Mouse (Mus musculus) retina, adult 2 months (tissue): ENCODE results near the gene Atxn1.

Experiments
- DNase-seq: peaks from one replicate; pipeline ENCODE4 v3.0.0-alpha.2; 2012; ENCODE audit warnings: low read depth, low spot score

Gene Atxn1

DNA sequence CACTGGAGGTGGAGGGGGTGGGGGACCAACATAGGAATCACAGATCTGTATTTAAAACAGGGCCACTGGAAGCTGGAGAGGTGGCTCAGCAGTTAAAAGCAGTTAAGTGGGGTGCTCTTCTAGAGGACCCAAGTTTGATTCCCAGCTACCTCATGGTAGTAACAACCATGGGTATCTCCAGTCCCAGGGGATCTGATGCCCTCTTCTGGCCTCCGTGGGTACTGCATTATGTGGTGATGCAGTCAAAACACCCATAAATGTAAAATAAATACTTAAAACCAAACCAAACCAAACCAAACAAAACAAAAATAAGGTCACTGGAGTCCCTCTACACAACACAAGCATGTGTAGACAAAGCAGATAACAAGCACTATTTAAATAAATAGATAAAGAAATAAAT is 32.9 kb downstream of the Atxn1 start:
- DNase-seq = no peak

DNA sequence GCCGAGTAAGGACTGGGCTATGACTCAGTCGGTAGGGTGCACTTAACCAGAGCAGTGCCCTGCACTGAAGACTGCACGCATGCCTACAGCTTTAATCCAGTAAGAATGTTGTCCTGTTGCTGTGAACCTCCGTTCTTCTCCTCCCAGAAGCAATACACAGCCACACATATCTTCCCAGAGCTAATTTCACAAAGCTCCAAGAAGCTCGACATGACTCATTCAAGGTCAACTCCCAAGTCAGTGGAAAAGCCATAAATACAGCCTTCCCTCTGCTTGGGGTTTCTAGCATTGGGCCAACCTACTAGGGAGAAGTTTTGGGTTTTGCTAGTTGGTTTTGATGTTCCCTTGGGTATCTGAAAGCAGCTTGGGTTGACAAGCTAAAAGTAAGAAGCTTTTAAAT is 33.6 kb downstream of the Atxn1 start:
- no peak for DNase-seq

DNA sequence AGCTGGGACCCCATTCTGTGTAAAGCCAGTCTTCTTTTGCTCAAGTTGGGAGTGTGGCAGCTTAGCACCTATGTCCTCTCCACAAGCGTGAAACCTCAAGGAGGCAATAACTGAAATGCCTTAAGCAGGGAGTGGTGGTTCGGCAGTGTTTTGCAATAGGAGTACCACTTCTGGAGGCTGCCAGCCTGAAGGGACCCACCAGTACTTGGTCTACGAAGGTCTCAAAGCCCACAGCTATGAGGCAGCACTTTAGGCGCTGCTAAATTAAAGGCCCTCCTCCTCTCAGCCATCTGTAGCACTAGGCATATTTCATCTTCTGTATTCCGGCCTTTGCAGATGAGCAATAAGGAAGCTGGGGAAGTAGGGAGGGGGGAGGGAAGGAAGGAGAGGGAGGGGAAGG is 35.1 kb downstream of the Atxn1 start:
- DNase-seq = no peak

DNA sequence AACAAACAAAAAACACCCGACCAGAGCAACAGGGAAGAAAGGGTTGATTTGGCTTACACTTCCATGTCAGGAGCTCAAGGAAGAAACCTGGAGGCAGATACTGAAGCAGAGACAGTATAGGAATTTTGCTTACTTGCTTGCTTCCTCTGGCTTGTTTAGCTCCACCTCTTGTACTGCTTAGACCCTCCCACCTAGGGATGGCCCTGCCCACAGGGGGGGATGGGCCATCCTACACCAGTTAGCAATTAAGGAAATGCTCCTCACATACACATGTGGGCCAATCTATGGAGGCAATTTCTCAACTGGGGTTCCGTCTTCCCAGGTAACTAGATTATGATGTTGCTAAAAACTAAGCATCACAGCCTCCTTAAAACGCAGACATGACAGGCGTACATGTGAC is 39.5 kb downstream of the Atxn1 start:
- no peak for DNase-seq

DNA sequence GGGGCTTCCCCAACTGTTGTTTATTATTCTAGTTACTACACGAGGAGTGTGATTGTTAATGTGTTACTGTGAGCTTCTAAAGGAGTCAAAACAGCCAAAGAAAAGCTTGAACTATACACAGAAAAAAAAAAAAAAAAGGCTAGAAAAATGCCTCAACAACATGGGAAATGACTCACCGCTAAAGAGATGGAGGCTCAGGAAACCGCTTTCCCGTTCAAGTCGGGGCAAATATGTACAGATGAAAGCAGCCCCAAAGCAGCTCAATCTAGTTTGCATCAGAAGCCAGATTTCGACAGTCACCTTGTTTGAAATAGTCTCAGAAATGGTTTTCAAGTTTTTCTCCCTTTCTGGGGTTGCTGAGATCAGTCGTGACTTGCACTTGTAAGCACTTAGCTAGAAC is 40.3 kb downstream of the Atxn1 start:
- no peak for DNase-seq

DNA sequence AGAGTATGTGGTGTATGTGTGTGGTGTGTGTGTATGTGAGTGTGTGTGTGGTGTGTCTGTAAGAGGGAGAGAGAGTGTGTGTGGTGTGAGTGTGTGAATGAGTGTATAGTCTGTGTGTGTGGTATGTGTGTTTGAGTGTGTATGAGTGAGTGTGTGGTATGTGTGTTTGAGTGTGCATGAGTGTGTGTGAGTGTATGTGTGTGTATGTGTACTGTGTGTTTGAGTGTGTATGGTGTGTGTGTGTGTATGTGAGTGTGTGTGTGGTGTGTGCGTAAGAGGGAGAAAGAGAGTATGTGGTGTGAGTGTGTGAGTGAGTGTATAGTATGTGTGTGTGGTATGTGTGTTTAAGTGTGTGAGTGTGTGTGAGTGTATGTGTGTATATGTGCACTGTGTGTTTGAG is 41.7 kb downstream of the Atxn1 start:
- DNase-seq = no peak

DNA sequence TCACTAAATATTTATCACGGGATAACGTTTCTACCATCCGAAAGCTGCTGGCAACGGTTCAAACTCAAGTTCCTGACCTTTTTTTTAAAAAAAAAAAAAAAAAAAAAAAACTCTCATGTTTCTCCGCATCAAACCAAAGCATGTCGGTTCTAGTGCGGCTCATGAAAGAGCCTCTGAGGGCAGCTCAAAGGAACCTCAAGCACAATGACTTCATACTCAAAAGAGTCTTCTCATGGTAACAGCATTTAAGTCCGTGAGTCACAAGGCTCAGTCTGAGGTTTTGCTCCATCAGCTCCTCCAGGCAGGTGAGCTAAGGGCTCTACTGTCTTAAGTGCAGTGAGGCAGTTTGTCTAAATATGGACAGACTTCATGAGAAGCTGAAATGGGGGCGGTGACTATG is 42.3 kb downstream of the Atxn1 start:
- no peak for DNase-seq

DNA sequence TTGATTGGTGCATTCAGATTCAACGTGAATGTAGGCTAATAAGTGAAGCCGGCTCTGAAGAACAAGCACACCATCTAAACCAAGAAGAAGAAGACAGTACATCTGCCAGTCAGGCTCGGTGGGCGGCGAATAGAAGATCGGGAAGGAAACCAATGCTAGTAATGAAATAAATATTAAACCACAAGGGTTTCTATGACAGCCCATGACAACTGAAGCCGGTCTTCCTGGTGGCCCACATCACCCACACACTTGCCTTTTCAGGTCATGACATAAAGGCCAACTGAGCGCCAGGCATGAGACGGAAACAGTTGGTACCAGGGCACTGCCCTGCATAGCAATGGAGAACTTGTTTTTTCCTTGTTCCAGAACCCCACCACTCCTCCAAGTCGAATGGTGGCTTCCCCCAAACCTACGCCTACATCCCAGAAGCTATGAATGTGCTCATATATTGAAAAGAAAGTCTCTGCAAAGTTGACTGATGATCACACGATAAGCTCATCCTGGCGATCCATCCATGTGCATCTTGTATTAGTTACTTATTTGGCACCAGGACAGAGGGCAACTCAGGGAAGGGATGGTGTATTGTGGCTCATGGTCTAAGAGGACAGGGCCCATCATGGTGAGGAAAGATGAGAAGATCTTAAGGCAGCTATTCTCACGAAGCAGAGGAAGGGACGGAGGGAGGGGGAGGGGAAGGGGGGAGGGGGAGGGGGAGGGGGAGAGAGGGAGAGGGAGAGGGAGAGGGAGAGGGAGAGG is 45.7 kb downstream of the Atxn1 start:
- no peak for DNase-seq

DNA sequence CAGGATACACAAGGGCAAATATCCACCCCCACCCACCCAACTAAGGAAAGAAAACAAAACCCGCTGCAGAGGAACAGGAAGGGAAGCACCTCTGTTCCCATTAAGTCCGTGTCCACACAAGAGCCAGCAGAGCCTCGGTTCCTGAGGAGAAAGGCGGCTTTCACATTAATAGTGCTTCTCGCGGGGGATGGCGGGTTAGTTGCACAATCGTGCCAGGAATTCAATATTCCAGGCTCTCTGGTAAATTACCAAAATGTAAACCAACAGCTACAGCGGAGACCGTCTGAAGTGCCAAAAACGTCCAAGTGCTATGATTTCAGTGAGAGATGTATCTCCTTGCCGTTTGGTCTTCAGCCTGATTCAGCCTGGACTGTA is 46.8 kb downstream of the Atxn1 start:
- DNase-seq = no peak

DNA sequence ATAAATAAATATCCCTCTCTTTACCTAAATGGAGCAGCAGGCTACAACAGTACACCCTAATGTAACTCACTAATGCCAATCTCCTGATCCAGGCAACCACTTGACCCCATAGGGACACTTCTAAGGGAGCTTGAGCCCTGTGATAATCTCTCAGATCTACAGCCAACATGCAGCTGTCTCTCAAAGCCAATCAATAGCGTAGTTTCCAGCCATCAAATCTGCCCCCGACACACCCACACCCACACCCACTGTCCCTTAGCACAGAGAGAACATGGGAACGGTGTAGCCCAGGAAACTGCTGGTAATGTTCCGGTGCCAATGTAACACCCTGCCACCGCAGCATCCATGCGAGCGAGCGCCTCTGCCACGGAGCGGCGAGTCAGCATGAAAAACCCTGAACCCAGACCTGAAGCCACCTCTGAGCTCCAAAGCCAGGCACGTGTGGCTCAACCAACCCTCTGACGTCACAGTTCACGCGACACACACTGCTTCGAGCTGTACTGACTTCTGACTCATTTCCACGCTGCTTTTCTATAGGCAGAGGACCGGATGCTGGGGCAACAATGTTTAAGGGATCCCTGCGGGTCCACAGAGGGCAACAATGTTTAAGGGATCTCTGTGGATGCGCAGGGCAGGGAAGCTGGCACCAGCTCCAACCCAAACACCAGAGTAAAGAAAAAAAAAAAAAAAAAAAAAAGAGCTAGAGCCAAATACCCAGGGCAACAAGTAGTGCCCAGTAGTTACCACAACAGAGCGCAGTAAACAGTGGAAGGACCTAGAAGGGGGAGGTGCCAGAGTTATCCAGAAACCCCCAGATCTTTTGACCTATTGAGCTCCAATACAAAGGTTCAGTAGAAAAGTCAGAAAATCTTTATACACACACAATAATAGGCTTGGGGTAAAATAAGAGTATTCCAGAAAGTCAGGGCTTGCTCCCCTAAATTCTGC is 47.5 kb downstream of the Atxn1 start:
- no peak for DNase-seq

DNA sequence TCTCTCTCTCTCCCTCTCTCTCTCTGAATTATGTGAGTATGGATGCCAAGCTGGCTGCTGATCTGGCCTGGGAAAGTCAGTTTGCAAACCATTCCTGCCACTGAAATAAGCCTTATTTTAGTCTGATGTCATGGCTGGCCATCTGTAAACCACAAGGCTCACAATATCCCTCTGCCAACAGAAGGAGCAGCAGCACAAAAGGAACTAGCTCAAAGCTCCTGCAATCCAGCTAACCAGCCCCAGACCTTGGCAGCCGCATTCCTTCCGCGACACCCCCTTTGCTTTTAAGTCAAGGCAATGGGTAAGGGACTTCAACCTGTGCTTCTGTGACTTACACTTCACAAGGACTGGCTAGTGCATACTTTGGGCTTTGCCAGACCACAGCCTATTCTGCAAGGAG is 48.9 kb downstream of the Atxn1 start:
- no peak for DNase-seq

DNA sequence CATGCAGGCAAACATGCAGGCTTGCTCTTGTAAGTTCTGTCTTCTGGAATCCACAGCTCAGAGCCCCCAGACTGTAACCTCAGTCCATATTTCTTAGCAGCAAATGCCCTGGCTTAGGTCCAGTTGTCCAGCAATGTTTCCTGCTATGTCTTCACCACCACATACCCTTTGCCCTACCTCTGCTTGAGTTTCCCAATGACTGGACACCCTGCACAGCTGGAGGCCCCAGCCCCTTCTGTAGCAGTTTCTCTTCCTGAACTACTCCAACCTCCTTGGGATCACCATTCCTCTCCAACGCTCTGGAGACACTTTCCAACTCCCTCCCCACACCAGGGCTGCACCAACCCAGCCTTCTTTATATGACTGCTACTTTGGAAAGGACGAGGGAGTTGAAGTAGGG is 49.8 kb downstream of the Atxn1 start:
- no peak for DNase-seq

DNA sequence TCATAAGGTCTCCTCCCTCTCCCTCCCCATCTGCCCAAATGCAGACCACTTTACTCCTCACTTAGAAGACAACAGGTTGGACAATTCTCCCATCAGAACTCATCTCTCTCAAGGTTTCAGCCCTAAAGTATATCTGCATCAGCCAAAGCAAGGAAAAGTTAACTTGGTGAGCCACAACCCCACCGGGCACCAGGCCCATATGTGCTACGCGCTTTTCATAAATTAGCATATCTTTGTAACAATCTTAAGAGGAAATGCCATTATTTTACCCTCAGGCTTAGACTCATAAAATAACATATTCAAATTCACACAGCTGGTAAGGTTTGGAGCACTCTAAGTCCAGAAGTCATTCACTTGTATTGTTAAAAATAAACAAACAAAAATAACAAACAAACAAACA is 50.7 kb downstream of the Atxn1 start:
- DNase-seq = no peak

DNA sequence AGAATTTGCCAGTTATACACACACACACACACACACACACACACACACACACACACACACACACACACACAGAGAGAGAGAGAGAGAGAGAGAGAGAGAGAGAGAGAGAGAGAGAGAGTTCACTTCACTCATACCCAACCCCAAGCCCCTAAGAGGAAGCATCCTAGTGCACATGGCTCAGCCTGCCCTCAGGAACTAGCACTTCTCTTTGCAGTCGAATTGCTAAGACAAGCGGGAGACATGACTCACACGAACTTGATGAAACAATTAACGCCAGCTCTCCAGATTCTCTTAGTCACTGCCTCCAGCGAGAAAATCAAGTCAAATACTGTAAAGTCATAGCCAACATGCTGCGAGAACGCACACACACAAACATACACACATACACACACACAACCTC is 53.0 kb downstream of the Atxn1 start:
- DNase-seq = no peak

DNA sequence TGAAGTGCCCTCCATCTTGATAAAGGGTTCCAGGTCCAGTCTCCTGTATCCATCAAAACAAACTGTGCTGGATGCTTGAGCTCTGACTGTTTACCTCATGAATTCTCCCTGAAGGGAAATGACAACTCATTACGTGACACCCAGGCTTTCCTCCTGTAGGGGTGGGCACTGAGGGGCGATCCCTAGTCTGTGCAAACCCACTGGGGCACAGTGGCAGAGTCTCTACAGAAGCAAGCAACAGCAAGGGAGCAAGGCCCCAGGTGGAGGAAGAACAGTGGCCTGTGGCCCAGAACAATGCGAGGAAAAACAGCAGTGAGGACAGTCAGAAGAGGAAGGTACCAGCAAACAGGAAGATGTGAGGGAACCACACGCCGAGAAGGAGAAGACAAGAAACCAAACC is 53.7 kb downstream of the Atxn1 start:
- DNase-seq = no peak

DNA sequence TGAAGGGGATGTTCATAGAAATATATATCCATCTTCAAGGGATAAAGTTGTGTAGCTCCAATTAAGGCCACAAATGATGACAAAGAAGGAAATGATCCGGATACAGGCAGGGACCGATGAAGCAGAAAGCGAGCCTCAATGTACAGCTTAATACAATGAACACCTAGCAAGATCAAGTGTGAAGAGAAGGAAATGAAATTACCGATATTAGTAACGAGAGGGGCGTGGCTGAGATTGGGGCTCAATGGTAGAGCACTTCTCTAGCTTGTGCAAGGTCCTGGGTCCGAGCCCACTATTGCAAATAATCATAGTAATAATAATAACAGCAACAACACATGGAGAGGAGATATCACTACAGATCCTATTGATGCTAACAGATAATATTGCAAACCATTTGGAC is 54.5 kb downstream of the Atxn1 start:
- DNase-seq = no peak

DNA sequence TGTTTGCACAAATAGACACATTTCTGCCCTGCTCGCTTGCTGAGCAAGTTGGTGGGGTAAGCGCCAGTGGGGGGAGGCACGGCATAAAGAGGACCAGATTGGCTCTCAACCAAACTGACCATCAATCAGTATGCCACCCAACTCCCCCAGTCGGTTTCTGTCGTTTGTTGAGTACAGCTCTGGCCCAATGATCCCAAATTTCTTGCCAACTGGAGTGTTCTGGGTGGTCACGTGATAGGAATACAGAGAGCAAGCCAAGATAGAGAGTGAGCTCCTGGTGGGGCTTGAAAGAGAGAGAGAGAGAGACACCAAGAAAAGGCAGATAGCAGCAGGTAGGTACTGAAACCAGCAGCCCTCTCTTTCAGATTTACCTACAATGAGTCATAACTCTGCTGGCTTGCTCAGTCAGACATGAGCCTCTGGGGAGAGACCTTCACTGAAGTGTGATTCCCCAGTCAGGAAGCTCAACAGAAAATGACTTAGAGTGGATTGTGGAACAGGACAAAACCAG is 57.6 kb downstream of the Atxn1 start:
- DNase-seq = no peak

DNA sequence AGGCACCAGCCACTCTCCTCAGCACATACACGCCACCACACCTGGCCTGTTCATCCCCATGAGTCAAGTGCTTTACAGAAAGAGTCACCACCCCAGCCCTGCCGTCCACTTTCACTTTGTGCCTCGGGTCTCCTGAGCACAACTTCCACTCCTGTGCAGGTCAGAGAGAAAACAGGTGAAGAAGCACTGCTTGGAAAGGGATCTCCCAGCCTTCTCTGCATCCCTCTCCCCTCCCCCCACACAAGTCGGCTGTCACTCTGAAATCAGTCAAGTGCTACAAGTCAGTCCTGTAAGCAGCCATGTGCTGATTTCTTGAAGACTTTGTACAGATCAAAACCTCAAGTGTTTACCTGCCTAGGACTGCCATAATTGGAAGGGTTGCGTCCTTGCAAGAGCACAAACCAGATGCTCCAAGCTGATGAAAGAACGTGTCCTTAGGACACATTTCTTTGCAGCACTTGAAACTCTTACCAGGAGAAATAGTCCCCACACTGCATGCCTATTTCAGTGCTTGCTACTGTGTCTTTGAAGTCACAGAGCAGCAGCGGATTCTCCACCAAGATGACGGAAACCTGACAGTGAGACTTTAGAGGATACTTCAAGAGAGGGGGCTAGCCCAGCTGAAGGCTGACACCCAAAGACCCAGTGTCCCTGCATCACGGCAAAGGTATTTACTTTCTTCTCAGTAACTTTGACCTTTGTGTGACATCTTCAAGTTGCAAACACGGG is 58.2 kb downstream of the Atxn1 start:
- no peak for DNase-seq

DNA sequence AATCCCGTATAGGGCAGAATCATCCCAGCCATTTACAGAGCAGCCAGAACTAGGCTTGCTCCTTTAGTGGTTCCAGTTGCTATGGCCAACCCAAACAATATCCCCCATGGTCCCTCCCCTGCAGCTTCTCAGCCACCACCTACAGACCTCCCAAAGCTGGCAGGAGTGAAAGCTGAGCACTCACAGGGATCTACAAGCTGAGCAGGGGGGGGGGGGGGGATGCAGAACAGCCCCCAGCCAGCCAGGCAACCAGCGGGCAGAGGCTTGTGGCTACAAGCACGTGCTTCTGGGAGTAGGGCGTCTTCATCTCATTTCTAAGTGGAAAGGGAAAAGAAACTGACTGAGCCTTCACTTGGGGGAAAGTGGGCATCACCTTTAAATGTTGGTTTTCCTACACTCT is 59.9 kb downstream of the Atxn1 start:
- no peak for DNase-seq

DNA sequence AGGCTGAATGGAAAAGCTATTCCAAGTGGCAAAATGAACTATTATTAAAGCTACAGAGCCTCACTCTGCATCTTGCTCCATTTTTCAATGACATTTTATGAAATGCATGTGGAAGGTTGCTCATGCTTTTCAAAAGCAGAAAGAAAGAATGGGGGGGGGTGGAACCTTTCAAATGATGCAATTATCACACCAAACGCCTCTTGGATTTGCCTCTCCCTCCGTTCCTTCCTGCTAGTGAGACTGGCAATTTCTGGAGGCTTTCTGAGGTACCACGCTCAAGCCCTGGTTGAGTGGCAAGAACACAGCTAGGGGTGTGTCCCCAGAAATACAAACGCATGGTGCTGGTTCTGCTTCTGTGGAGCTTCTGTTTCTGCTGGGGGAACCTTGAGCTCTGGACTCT is 60.4 kb downstream of the Atxn1 start:
- DNase-seq = no peak

DNA sequence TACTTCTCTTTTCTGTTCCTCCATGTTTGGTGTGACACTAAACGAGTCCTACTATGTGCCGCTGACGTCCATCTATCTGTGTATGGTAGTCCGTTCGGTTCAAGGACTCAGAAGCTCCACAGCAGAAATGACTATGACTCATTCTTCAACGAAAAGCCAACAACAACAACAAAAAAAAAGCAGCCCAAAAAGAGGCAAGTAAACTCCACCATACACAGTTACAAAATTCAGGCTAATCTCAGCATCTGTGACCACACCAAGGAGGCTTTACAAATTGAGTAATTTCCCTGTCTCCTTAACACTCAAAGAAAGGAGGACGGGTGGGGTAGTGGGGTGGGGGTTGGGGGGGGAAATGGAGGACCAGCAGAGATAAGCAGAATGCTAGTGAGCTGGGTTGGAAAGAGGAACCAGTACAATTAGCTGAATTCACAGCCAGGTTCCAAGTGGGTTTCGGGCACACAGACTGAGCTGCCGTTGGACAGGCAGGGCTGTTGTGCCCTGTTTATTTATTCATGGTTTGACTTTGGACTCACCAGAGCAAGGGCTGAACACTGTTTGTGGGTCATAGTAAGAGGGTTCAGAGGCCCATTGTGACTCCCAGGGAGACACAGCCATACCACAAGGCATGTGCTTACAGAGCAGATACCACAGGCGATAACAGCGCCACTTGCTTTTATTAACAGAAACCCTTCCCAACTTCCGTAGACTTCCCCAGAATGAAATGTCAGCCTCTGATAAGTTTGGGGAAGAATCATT is 61.1 kb downstream of the Atxn1 start:
- DNase-seq = no peak

DNA sequence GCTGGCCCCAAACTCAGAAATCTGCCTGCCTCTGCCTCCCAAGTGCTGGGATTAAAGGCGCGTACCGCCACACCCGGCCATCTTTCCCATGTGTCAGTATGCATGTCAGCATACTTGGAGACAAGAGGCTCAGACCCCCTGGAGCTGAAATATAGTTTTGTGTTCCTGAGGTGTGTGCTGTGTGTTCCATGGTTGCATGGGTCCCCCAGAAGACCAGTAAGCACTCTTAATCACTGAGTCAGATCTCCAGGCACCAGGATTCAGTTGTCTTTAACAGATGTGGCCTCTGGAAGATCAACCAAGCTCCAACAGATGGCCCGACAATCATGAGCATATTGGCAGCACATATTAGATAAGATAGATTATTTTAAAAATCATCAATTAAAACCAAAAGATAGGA is 62.4 kb downstream of the Atxn1 start:
- no peak for DNase-seq
